Mouse (Mus musculus): ENCODE data around the gene Ciapin1. TPM values are rescaled to one million over a fixed set of nuclear protein-coding genes. Genes with fewer than 3 reads are reported as not detected.

The Ciapin1 gene
- polyA plus RNA-seq (2012), result 268 and 743 TPM in 2 replicates

DNA sequence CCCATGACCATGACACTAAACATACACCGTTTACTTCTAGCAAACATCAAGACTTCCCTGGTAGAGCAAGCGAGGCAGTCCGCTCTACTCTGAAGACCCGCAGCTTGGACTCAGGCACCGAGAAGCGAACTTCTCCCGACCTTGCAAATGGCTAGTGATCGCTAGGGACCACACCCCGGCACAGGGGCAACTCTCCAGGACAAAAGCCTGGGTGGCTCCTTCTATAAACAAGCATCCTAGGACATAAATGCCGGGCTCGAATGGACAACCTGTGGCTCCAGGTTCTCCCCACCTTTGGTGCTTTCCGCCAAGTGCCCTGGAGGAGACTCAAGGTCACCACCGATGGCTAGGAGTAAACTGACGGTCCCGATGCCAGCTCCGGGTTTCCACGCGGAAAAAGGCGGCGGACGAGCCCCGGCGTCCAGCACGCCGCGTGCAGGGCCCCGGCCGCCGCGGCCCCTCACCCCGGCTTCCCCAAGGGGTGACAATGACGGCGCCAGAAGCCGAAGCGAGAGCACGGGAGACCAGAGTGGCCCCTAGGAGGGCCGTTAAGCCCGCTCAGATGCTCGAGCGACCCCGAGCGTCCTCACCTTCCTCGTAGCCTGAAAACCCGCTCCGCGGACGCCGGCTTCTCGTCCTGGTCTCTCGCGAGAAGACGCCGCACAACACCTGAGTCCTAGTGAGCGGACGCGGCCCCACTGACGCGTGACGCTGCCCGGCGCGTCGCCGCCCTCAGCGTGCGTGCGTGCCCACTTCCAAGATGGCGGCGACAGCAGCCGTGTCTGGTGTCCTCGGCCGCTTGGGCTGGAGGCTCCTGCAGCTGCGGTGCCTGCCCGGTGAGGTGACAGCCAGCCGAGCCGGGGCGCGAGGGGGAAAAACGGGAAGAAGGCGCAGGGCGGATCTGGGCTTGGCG is at the start of gene Ciapin1, which contains the start of gene Coq9:
Gene Ciapin1, minus strand, starts transcription at position 697 of the 913 bp plus-strand sequence.
Gene Coq9, plus strand, starts transcription at position 660 of the 913 bp plus-strand sequence.
- TF ChIP-seq GATA1 (IDR thresholded peaks at IDR 0.05; ENCODE audit: low read length), result no peak

DNA sequence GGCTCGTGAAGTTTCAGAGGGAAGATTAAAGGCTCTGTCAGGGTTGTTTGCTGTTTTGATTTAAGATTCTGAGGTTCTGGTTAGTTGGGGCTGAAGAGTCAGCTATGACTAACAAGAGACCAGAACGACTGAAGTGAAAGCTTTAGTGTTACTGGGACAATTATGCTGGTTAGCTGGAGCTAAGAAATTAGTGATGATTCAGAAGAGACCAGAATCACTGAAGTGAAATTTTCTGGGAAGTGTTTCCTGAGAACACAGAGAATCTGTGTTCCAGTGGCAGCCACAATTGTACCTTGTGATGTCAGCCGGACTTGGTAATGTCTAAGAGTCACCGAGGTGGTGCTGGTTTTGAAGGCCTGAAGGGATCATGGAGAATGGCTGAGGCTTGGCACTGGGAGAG is 42.6 kb upstream of the Ciapin1 start:
- no peak for TF ChIP-seq GATA1 (IDR thresholded peaks at IDR 0.05; ENCODE audit: low read length)

DNA sequence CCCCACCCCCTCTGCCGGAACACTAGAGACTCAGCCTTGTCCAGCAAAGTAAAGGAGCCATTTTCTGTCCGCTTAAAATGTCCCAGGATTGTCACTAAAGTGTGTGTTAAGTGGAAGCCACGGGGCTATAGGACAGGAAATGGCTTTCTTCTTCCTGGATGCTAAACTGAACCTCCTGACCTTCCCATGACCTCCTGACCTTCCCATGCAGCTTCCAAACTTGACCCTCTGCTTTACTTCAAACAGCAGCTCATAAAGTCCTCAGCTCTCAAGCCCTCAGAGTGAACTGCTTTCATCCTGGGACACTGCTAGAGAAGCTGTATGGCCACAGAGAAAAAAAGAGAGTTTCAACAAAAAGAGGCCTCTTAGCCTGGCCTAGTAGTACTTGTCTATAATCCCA is 38.7 kb upstream of the Ciapin1 start:
- no peak for TF ChIP-seq GATA1 (IDR thresholded peaks at IDR 0.05; ENCODE audit: low read length)

DNA sequence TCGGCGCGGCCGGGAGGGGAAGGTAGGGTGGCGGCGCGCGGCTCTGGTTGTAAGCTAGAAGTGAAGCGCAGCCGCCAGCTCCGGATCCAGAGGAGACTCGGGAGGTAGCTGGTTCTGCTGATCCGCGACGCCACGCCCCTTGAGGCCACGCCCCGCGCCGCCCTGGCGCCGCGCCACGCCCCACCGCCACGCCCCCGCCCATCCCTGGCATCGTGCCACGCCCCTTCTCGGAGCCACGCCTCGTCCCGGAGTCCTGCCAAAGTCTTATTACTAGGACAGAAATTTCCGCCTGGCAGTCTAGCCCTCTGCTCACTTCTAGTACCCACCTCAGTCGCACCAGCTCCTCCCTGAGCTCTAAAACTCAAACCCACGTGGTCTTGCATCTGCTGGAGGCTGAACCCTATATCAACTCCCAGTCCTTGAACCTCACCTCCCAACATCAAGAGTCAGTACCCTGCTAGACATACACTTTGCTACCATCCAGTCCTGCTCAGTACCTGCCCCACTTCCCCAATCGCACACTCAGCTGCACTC is 38.1 kb upstream of the Ciapin1 start, which contains the start of gene Dok4:
Gene Dok4, minus strand, starts transcription at position 134 of the 534 bp plus-strand sequence.
- TF ChIP-seq GATA1 (IDR thresholded peaks at IDR 0.05; ENCODE audit: low read length), result no peak

DNA sequence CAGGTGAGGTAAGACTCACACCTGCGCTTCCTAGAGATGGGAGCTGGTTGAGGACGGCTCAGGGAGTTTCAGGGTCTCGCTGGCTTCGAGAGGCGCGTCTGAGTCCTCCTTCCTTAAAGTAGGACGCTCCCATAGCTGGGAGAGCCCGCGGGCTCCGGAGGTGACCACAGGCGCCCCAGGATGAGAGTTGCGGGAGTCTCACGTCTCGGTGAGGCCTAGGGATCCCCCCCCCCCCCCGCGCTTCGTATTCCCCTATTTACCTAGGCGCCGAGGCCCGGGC is 37.7 kb upstream of the Ciapin1 start:
- TF ChIP-seq GATA1 (IDR thresholded peaks at IDR 0.05; ENCODE audit: low read length), result no peak

DNA sequence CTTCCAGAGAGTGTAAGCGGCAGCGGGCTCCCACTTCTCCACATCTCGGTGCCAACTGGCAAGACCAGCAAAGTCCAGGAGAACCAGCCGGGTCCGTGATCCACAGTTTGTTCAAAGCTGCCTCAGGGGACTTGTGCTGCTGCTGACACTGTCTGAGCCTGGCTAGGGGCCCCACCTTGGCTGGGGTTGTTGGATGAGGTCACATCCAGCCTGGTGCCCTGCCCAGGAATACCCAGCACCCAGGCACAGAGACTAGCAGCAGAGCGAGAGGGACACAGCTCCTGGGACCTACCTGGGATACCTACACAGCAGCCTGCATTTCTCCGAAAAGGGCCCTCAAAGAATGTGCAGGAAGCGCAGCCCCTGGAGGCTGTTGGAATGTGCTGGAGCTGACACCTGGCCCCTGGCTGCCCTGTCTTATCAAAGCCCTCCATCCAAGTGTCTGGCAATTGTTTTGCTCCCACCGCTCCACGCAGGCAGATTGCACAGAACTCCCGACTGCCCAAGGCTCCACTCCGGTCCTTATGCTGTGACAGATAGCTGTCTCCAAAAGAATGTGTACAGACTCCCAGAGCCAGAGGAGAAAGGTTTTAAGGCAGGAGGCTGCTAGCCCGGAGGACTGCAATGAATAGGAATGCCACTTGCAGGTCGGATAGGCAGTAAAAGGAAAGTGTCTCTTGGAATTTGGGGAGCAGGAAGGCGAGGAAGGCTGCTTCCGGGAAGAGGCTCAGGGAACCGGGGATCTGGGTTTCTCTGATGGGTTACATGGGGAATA is 37.1 kb upstream of the Ciapin1 start:
- no peak for TF ChIP-seq GATA1 (IDR thresholded peaks at IDR 0.05; ENCODE audit: low read length)

DNA sequence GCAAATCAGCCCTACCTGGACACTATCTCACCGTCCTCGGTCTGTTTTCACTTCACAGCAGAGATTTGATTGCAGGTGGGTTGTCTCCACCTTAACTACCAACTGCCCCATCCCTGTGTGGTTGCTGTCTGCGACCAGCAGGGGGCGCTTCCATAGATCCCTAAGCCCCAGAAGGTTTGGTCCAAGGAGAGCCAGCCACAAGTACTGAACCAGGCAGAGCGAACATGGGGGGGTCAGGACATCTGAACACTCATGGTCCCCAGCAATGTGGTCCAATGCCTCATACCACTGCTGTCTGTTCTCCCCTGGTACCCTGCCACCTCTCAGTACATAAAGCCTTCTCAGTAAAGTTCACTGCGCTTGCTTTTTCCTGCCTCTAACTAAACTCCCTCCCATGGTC is 36.2 kb upstream of the Ciapin1 start:
- TF ChIP-seq GATA1 (IDR thresholded peaks at IDR 0.05; ENCODE audit: low read length), result no peak

DNA sequence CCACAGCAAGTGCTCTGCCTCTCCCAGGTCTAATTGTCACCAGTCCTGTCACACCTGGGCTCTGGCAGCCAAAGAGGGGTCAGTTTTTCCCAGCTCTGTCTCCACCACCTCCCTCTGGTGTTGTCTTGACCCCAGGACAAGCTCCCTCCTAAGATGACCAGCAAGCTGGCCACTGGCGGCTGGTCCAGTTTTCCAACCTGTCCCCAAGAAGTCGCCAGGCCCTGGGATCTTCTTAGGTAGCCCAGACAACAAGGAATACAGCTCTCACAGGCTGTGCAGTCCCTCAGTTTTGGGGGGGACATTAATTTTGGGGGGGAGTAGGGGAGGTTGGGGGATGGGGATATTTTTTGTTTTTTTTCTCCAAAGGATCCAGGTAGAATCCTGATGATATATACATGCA is 34.4 kb upstream of the Ciapin1 start:
- TF ChIP-seq GATA1 (IDR thresholded peaks at IDR 0.05; ENCODE audit: low read length), result no peak

DNA sequence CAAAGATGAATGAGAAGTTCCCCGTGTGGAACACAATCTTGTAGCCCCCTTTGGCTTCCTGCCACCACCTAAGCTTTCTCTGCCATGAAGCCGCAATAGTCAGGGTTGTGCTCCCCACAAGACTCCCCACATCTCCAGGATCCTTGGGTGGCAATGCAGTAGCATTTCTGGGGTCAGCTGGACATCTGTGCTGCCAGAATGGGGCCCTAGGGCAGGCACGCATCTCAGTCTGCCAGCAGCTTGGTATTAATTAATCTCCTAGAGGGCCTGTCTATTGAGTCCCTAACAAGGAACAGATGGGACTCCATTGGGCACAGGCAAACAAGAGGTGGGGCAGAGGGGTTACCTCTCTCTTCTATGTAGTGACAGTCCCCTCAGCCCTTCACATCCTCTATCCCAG is 34.0 kb upstream of the Ciapin1 start:
- TF ChIP-seq GATA1 (IDR thresholded peaks at IDR 0.05; ENCODE audit: low read length), result no peak

DNA sequence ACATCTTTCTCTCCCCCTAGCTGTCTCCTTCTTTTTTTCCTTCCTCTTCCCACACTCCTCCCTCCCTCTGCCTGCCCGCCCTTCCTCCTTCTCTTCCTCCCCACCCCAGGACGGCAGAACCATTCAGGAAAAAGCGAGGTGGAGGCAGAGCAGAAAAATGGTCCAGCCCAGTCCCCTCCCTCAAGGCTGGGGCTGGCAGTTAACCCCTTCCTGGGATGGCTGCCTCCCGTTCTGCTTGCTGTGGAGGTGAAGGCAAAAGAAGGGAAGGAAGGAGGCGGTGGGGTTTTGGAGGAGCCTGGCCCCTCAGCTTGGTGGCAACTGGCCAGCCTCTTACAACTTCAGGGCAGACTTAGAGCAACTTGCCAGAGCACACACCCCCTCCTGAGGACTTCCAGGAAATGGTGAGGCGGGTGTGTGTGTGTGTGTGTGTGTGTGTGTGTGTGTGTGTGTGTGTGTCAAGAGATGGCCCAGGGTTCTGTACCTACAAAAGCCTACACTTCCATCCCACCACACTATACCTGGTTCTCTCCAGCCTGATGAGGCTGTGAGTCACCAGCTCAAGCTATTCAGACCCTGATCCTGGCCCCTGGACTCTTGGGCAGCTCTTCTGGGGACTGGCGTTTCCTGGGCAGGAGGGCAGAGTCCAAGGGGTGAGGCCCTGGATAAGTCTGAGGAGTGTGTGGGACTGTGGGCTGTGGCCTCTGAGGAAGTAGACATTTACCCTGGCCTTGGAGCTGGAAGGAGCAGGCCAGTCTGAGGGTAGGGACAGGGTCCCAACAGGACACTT is 33.1 kb upstream of the Ciapin1 start:
- TF ChIP-seq GATA1 (IDR thresholded peaks at IDR 0.05; ENCODE audit: low read length), result no peak

DNA sequence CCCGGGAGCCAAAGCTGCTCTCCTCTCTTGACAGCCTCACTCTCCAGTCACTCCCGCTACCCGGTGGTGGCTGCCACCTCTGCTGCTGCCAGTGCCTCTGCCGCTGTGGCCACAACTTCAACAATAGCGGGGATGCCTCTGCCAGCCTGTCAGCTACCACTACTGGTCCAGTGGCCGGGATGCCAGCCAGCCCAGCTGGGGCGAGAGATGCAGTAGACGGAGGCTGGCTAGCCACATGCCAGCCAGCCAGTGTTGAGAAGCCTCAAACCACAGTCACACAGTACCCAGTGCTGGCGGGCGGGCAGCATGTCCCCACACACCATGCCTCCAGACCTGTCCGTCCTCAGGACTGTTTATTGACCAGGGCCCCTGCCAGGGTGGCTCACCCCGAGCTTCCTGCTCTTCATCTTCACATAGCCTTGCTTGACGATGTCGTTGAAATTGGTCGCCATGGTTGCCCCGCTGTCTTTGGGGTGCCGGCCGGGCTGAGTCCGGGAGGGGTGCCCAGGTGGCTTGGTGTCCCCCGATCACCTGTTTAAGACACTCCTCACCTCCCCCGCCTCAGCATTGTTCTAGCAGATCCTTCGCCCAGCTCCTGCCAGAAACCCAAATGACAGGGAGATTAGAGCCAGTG is 32.4 kb upstream of the Ciapin1 start:
- no peak for TF ChIP-seq GATA1 (IDR thresholded peaks at IDR 0.05; ENCODE audit: low read length)

DNA sequence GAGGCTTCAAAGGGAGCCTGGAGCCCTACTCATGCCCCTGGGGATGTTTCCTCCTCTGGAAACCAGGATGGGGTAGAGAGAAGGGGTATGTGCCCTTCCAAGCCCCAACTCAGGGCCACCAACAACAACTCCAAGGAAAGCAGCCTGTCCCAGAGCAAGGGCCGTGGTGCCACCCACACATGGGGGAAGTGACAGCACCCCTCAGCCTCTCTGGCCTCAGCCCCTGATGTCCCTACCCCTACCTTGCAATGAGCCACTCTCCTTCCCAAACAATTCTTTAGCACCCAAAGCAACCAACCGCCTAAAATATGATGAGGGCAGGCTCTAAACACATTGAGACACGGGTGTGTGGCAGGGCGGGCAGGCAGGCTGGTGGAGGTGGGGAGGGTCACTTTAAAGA is 31.8 kb upstream of the Ciapin1 start:
- TF ChIP-seq GATA1 (IDR thresholded peaks at IDR 0.05; ENCODE audit: low read length), result no peak

DNA sequence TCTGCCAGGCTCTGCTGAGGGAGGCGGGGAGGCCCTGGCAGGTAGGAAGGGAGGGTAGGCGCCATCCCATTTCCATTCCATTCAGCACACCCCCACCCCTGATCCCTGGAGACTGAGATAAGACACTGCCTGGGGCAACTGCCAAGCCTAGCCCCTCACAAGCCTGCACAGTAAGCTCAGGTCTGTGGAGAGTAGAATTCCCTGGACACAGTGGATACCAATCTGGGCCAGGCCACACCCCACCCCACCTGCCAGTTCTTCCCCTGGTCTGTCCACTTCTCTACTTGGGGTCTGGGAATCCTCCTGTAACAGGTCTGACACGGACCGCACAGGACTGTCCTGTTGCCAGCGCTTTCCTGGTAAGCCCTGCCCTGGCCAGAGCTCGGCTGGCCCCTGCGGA is 31.0 kb upstream of the Ciapin1 start:
- TF ChIP-seq GATA1 (IDR thresholded peaks at IDR 0.05; ENCODE audit: low read length), result no peak

DNA sequence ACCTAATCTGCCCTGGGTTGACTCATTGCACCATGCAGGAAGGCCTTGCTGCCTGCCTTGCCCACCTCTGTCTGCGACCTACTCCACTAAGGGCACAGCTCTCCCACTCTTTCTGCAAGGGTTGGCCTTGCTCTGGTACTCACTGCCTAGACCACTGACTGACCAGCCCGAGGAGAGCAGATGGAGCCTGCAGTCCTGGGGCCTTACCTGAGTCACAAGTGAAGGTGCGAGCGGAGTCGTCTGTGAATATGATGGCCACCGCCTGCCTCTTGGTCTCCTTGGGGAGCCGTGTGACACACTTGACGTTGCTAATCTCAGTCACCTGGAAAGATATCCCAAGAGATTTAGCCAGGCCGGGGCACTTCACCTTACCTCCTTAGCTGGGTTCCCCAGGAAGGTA is 28.8 kb upstream of the Ciapin1 start:
- TF ChIP-seq GATA1 (IDR thresholded peaks at IDR 0.05; ENCODE audit: low read length), result no peak

DNA sequence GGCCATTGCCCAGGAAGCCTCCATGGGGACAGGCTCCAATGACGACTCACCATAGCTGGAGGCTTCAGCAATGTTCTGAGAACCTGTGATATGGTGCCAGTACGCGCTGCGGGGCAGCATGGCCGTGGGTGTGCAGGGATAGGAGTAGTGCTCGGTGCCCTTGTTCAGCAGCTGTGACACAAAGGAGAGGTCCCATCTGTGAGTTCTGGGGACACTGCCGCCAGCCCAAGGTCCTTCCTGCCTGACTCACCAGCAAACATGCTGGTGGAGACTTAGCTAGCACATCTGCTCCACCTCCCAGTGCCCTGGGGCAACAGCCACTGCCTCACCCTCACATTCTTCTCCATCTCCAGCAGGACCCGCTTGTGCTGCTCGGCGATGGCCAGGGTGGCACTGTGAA is 27.1 kb upstream of the Ciapin1 start:
- TF ChIP-seq GATA1 (IDR thresholded peaks at IDR 0.05; ENCODE audit: low read length), result no peak

Data from G1E-ER4 (cell line).